Mouse (Mus musculus) brain, embryonic 18.5 days (tissue): ENCODE results near the gene Insig2.

Source experiments
- DNase-seq: peaks from one replicate; pipeline ENCODE4 v3.0.0-alpha.2; 2012; ENCODE audit warnings: low read depth, low spot score

Insig2 gene

GRCm38 (mm10) chr1:121332485-121332884 lies at the start of gene Insig2:
Gene Insig2, minus strand, starts transcription at chr1:121332589.
- no peak for DNase-seq

DNA sequence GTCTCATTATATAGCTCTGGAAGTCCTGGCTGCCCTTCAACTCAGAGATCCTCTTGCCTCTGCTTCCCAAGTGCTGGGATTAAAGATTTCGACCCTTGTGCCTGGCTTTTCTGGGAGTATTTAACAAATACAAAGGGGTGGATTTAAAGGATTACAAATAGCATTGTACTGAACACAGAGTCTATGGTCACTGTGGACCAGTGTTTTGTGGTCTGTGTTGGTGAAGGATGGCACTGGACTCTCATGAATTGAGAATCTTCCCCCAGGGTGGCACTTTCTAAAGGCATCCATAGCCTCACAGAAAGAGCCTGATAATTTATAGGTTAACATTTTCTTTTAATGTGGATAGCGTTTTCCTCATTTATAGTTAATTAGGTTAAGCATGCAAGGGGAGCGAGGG lies 49.2 kb upstream of the Insig2 start:
- DNase-seq, result no peak

GRCm38 (mm10) chr1:121380033-121380432 lies 47.6 kb upstream of the Insig2 start:
- no peak for DNase-seq

GRCm38 (mm10) chr1:121377901-121378300 lies 45.5 kb upstream of the Insig2 start:
- DNase-seq, result no peak

DNA sequence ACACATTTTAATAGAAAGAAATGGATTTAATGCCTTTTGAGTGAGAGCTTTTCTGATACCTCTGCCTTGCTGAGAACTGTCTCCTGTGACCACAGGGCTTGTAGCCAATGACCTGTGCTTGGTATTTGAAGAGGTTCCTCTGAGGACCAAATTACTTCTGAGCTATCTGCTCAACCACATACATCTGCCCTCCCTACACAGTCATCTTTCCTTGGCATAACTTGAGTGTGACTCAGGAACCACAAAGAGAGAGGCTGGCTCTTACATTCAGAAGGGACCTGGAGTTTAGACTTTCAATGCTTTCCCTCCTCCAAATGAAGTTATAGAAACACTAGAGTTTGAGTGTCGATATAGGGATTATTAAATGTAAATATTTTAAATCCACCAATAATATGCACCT lies 45.0 kb upstream of the Insig2 start:
- no peak for DNase-seq

DNA sequence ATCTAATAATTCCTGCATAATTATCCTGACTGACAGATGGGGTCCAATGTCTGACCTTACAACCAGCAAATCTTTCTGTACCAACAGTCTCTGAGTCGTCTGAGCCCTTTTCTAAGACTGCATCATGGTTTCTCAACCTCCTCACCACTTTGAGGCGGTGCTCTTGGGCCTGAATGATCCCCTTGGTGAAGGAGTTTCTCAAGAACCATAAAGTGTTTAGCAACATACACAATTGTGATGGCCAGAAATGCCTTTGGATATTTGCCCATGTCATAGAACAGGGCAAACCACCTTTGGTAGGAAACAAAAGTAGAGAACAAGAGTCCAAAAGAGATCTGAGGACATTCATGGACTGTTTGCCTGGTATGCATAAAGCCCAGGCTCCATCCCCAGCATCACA lies 41.2 kb upstream of the Insig2 start:
- no peak for DNase-seq

GRCm38 (mm10) chr1:121372656-121373055 lies 40.3 kb upstream of the Insig2 start:
- no peak for DNase-seq

GRCm38 (mm10) chr1:121371449-121371848 lies 39.1 kb upstream of the Insig2 start:
- DNase-seq, result no peak

GRCm38 (mm10) chr1:121367257-121367656 lies 34.9 kb upstream of the Insig2 start:
- DNase-seq, result no peak

GRCm38 (mm10) chr1:121360561-121360960 lies 28.2 kb upstream of the Insig2 start:
- no peak for DNase-seq

DNA sequence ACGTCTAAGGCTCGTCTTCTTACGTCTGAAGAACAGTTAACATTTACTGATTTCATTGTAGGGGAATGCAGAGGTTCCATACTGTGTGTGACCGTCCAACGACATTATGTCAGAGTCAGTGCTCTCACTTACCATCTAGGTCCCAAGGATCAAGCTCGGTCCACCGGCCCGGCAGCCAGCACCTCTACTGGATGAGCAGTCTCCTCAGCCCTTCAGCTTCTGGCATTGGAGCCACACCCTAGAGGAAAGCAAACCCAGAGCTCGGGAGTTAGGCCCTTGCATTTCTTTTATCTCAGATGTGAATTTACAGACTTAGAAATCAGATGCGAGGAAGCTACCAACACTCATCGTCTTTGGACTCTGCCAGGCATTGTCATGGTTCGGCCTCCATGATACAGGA lies 27.3 kb upstream of the Insig2 start:
- DNase-seq, result no peak

- DNase-seq, result no peak
Observed at GRCm38 (mm10) chr1:121353779-121354178, 21.4 kb upstream of the Insig2 start.

- no peak for DNase-seq
Observed at GRCm38 (mm10) chr1:121351037-121351436, 18.6 kb upstream of the Insig2 start.

DNA sequence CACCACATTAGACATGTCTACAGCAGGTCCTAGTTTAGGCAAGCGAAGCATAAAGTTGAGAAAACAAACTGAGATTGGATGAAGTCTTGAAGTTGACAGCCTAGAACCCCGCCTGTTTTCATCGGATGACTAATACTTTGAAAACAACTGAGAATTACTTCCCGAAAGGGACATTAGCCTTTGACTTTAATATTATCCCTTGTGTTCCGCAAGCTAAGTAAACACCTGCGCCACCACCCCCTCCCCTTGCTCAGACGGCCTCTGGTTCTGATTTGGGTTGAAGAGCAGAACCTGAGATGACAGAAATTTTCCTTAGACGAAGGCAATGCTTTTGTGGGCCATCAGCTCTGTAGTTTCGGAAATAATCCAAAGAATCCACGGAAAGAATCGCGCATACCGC lies 18.2 kb upstream of the Insig2 start:
- DNase-seq, result no peak

DNA sequence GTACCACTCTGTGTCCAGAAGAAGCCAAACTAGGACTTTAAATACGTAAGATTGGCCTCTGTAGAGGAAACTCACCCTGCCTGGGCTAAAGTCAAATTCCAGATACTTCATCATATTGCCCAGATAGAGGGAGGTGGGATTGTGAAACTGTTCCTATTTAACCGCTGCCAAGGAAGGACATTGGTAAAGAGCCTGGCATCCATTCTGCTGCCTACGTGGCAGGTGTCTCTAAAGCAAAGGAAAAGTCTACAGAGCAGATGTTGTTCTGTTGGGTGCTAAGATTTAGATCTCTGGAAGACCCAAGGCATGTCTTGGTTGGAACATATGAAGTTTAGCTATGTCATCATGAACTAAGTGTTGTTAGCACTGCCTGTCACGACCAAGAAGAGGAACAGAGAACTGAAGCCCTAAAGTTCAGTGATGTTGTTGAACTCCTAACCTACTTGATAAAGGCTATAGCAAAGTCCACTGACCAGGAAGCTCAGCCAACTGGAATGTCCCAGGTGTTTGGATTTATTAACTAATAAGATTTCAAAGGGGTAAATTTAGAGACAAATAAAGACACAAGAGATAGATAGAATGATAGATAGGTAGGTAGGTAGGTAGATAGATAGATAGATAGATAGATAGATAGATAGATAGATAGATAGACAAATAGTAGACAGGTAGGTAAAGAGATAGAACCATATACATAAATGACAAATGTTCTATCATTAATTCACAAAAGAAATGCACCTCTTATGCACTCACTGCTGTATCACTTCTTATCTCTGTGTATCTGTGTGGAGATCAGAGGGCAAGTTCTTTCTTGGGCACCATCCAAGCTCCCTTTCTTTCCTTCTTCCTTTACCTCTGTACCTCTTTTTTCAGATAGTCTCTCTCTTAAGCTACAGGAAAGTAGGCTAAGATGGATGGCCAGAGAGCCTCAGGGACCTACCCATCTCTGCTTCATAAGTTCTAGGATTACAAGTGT lies 16.8 kb upstream of the Insig2 start:
- no peak for DNase-seq

DNA sequence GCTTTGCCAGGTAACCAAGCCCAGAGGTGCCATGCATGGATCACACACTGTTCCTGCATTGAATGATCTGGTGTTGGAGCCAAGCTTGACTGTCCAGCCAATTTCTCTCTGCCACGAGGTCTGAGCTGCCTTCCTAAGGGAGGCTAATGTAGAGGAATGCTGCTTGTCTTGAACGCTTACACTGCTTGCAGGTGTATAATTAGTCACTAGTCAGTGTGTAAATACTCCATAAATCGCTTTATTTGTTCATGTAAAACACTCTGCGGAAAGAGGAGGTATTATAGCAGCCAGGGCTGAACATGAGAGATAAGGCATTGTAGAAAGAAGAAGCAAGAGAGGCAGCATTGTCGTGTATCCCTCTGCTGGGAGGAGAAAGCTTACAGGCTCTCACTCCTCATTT lies 11.6 kb upstream of the Insig2 start:
- no peak for DNase-seq

DNA sequence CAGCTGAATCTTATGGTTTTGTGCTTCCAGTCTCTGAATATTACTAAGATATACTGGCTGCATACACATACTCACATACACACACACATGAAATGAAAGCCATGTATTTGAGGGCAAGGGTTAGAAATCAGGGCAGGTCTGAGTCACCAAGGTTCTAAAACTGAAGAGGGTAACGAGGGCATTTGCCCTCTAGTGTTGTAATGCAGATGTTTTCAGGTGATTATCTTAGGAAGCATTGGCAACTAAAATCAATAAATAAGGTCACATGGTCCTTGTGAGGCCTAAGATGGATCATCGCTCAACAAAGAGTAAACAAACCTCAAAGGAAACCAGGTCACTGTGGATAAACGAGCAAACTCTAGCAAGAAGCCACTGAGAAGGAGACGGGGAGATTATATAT lies 3.4 kb upstream of the Insig2 start:
- DNase-seq, result no peak

DNA sequence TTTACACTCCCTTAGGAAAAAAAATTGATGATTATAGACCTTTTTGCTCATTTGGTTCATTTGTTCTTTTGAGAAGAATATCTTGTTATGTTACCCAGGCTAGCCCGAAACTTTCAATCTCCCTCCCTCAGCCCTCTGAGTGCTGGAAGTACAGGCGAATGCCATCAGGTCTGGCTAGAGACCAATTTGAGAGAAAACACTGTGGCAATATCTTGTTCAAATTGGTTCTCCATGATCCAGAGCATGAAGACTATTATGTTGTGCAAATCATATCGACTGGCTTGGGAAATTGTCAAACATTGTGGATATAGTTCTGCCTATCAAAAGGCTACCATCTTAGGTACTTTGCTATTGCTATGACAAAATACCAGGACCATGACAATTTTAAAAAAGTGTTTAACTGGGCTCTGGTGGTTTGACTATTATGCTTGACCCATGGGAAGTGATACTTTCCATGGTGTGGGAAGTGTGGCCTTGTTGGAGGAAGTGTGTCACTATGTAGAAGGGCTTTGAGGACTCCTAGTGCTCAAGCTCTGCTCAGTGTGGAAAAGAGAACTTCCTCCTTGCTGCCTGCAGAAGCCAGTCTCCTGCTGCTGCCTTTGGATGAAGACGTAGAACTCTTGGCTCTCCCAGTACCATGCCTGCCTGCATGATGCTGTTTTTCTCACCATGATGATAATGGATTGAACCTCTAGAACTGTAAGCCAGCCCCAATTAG lies 1.8 kb upstream of the Insig2 start:
- no peak for DNase-seq

- DNase-seq, result no peak
Observed at GRCm38 (mm10) chr1:121330621-121331020, 1.8 kb downstream of the Insig2 start.

DNA sequence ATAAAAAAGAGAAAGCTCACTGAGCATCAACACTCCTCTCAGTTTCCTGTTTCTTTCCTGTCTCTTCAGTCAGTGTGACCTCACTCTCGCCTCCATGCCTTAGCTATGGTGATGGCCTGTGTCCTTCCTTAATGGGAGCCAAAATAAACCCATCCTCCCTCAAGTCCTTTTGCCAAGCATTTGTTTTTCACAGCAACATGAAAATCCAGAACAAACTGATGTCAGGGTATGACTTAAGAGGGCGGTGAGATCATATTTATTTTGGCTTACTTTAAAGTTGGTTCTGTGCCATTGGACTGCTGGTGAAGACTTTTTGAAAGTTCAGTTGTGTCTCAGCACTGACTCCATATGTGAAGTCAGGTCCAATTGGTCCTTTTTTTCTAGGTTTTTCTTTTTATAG lies 3.0 kb downstream of the Insig2 start:
- DNase-seq, result no peak

- no peak for DNase-seq
Observed at GRCm38 (mm10) chr1:121328193-121328555, 4.2 kb downstream of the Insig2 start.

GRCm38 (mm10) chr1:121327344-121328192 lies 4.8 kb downstream of the Insig2 start:
- DNase-seq, result peak; percentile 88
